In the genomic region with DNA sequence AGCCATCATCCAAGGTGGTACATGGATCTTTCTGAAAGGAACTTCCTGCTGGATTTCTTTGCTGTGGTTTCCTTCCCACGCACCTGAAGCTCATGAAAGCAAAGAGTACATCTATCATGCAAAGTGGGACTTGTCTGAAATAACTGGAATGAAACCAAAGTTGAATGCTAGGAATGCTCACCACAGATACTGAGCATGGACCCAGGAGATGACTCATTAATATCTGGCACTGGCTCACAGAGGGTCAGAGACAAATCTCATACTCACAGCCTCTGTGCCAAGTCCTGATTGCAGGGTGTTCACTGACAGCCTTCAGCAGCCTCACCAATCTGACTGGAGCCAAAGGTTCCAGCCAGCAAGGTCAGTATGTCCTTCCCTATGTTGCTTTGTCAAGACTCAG, we compare ENCODE assay signal across 12 mouse cellular contexts.
DNase-seq lines count a peak whose midpoint lies in the region; ATAC-seq lines count a peak whose summit lies in the region.
"Had no signal": no experiment of that assay in that cellular context is flagged by ENCODE, and none has a peak within 500 bp of the region (broad histone marks: within the 10 kb centered on the region; RNA-seq: fewer than 3 reads in every experiment).

No protein-coding gene starts in this region.

- 83% methylated on average over 1 of the region's 1 CpGs for WGBS in forebrain, embryonic 12.5 days
- 62% methylated on average over 1 of the region's 1 CpGs for WGBS in intestine, embryonic 15.5 days

- H3K36me3 ChIP-seq in forebrain, embryonic 12.5 days (replicated peaks) = no peaks in the 10 kb centered on the region
- no peaks in the 10 kb centered on the region for H3K36me3 ChIP-seq in intestine, embryonic 15.5 days
- H3K36me3 ChIP-seq: G1E; neural tube, embryonic 12.5 days had no signal

- H3K9me3 ChIP-seq in forebrain, embryonic 12.5 days = no peaks in the 10 kb centered on the region
- no peaks in the 10 kb centered on the region for H3K9me3 ChIP-seq in intestine, embryonic 15.5 days
- H3K9me3 ChIP-seq: neural tube, embryonic 12.5 days had no signal

- no peak overlapping the region for H3K4me3 ChIP-seq in forebrain, embryonic 12.5 days (replicated peaks)
- no peak overlapping the region for H3K4me3 ChIP-seq in intestine, embryonic 15.5 days (replicated peaks)
- H3K4me3 ChIP-seq: neural tube, embryonic 12.5 days had no signal

- no peaks in the 10 kb centered on the region for H3K27me3 ChIP-seq in forebrain, embryonic 12.5 days
- H3K27me3 ChIP-seq in intestine, embryonic 15.5 days (replicated peaks) = no peaks in the 10 kb centered on the region
- H3K27me3 ChIP-seq: neural tube, embryonic 12.5 days had no signal

- no peak for ATAC-seq in forebrain, embryonic 12.5 days (ENCODE audit: low FRiP score)
- ATAC-seq in intestine, embryonic 15.5 days = no peak
- ATAC-seq: hindbrain, embryonic 16.5 days had no signal

- DNase-seq in urinary bladder, postnatal 14 days (ENCODE audit: low spot score) = peak; percentile 8
- no peak for DNase-seq in urinary bladder, adult 2 months (ENCODE audit: low spot score)
- peak; percentile 3 for DNase-seq in gonadal fat pad, adult 2 months (ENCODE audit: low read depth)
- peak; percentile 74 for DNase-seq in heart, postnatal 4 days
- DNase-seq in thymus, postnatal 36 days = no peak
- DNase-seq in left cerebral cortex, adult 9 months (ENCODE audit: low spot score in 2 of 2) = no peak

- H3K9ac ChIP-seq in forebrain, embryonic 12.5 days = no peak overlapping the region
- H3K9ac ChIP-seq in intestine, embryonic 15.5 days = no peak overlapping the region
- H3K9ac ChIP-seq: neural tube, embryonic 12.5 days had no signal

- H3K4me2 ChIP-seq in forebrain, embryonic 12.5 days = no peak overlapping the region
- H3K4me2 ChIP-seq in intestine, embryonic 15.5 days (replicated peaks) = no peak overlapping the region
- H3K4me2 ChIP-seq: neural tube, embryonic 12.5 days had no signal

- no peak overlapping the region for H3K27ac ChIP-seq in forebrain, embryonic 12.5 days
- no peak overlapping the region for H3K27ac ChIP-seq in intestine, embryonic 15.5 days
- H3K27ac ChIP-seq: macrophage; neural tube, embryonic 12.5 days had no signal

- H3K4me1 ChIP-seq in forebrain, embryonic 12.5 days = no peaks in the 10 kb centered on the region
- no peaks in the 10 kb centered on the region for H3K4me1 ChIP-seq in intestine, embryonic 15.5 days (replicated peaks)
- H3K4me1 ChIP-seq: neural tube, embryonic 12.5 days had no signal

Comparison
In these comparisons a context has a peak if more than half of its experiments do, and no peak if none do; other contexts are left out.
1. DNase-seq: peak in urinary bladder, postnatal 14 days (single experiment), gonadal fat pad, adult 2 months (single experiment) and heart, postnatal 4 days (single experiment); none in urinary bladder, adult 2 months (single experiment), thymus, postnatal 36 days (0 of 2) and left cerebral cortex, adult 9 months (0 of 2).